Mouse (Mus musculus) hindbrain, postnatal 0 days (tissue): ENCODE results near the gene Mad1l1. TPM values are rescaled to one million over a fixed set of nuclear protein-coding genes. Genes with fewer than 3 reads are reported as not detected.

ENCODE experiments used
- ATAC-seq: fragments of 200-750 bp; cut with Nextera tagmentation; 2 replicates; pipeline ENCODE4 v1.8.0; 2017; ENCODE audit warnings: mild to moderate bottlenecking, moderate TSS enrichment, moderate library complexity
- DNase-seq: peaks from one replicate; pipeline ENCODE4 v3.0.0-alpha.2; 2015; ENCODE audit warnings: low spot score
- H3K27ac ChIP-seq: fragments of 300-500 bp; sonication (generic); 2 replicates; pipeline ENCODE4 v1.5.1; 2014; ENCODE audit warnings: mild to moderate bottlenecking
- H3K27me3 ChIP-seq: fragments of 300-500 bp; sonication (generic); 2 replicates; pipeline ENCODE4 v1.6.1; 2014; ENCODE audit warnings: low read length, mixed read lengths; ENCODE audit not compliant: insufficient read depth
- H3K36me3 ChIP-seq: fragments of 300-500 bp; sonication (generic); 2 replicates; pipeline ENCODE4 v1.6.1; 2014; ENCODE audit warnings: low read length, mixed read lengths; ENCODE audit not compliant: insufficient read depth
- H3K4me1 ChIP-seq: fragments of 300-500 bp; sonication (generic); 2 replicates; pipeline ENCODE4 v1.6.1; 2014; ENCODE audit warnings: antibody characterized with exemption, low read length, mixed read lengths; ENCODE audit not compliant: insufficient read depth
- H3K4me2 ChIP-seq: fragments of 300-500 bp; sonication (generic); 2 replicates; pipeline ENCODE4 v1.6.1; 2014; ENCODE audit warnings: low read depth, mild to moderate bottlenecking, low read length, moderate library complexity, mixed read lengths
- H3K4me3 ChIP-seq: fragments of 300-500 bp; sonication (generic); 2 replicates; pipeline ENCODE4 v1.5.1; 2014; ENCODE audit warnings: low read length
- H3K9ac ChIP-seq: fragments of 300-500 bp; sonication (generic); replicated peaks from 2 replicates; pipeline ENCODE4 v1.6.1; 2014; ENCODE audit warnings: mild to moderate bottlenecking, low read length, moderate library complexity, mixed read lengths
- H3K9me3 ChIP-seq: fragments of 300-500 bp; sonication (generic); 2 replicates; pipeline ENCODE4 v1.6.1; 2016; ENCODE audit warnings: low read length, mixed read lengths
- CTCF ChIP-seq: IDR thresholded peaks from 2 replicates; pipeline ENCODE4 v1.5.1; 2016; ENCODE audit warnings: antibody characterized with exemption, control low read depth, low read depth
- WGBS: fragments of 180-500 bp; shearing (Covaris S2); extraction: QIAGEN DNeasy Blood & Tissue Kit; methylation state at CpG from one replicate; pipeline ENCODE4 v1.1.7; 2014; 5-methylcytosine and 5-hydroxymethylcytosine counted together
- polyA plus RNA-seq: library from polyadenylated mRNA; unstranded; fragments of >200 nt; fragmentation: Nextera tagmentation; extraction: Ambion mirVana; gene quantifications from 2 replicates; pipeline ENCODE4 v1.2.1, GENCODE M21; 2015
- total RNA-seq: library from RNA; depleted of rRNA; stranded (reverse); fragments of >200 nt; gene quantifications from 2 replicates; pipeline ENCODE4 v1.2.3, GENCODE M21; 2014

Mad1l1 gene
- total and polyA plus RNA-seq, 2 experiments from 2014 or later: 29.1 to 30.9 TPM

DNA sequence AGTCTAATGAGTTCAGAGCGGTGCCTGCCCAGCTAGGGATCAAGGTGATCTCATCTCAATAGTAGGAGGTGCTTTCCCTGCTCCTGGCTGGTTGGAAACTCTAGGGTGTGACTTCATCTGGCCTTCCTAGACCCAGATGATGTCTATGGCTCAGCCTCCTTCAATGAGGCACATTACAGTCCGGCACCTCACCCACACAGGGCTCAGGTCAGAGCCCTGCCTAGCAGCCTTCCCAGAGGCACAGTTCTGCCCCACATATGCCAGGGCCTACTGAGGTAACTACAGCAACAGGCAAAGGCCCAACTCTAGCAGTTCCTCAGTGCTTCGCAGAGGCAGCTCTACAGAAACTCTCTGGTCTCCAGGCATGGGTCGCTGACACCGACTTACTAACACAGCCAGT, 63.9 kb downstream of the Mad1l1 start:
- 74% methylated on average over 5 of the region's 5 CpGs for WGBS
- no peak for TF ChIP-seq CTCF
- no peaks in the 10 kb centered on the region for H3K36me3 ChIP-seq
- no peaks in the 10 kb centered on the region for H3K9me3 ChIP-seq
- no peaks in the 10 kb centered on the region for H3K4me1 ChIP-seq
- H3K9ac ChIP-seq: no peak overlapping the region
- H3K4me2 ChIP-seq: no peak overlapping the region
- no peaks in the 10 kb centered on the region for H3K27me3 ChIP-seq
- peak; percentile 72; the same call in 1 of the 2 replicates for ATAC-seq
- H3K27ac ChIP-seq: no peak overlapping the region
- no peak overlapping the region for H3K4me3 ChIP-seq
- peak; percentile 34 for DNase-seq

DNA sequence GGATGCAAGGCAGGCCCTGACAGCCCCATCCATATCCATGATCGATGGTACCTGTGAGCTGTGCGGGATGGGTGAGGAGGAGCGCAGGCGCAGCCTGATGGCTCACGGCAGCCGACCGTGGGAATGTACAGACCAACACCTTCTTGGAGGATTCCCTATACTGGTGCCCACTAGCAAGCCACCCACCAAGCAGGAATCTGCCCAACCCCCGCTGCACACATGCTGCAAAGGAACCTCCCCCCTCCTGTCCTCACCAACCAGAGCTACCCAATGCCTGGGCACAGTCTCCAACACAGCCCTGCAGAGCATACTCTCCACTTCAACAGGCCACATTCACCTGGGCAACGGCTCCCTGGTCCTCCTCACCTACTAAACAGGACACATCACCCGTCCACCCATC, 64.7 kb downstream of the Mad1l1 start:
- Histone ChIP-seq H3K9ac (no peak overlapping the region), H3K27me3 (no peaks in the 10 kb centered on the region), H3K27ac (no peak overlapping the region), H3K36me3 (no peaks in the 10 kb centered on the region), H3K4me2 (no peak overlapping the region), H3K9me3 (no peaks in the 10 kb centered on the region), H3K4me3 (no peak overlapping the region), H3K4me1 (no peaks in the 10 kb centered on the region)
- ATAC-seq (no peak), DNase-seq (no peak)
- WGBS: 98% methylated on average over 10 of the region's 10 CpGs
- no peak for TF ChIP-seq CTCF

GRCm38 (mm10) chr5:140255265-140255664, 66.1 kb downstream of the Mad1l1 start:
- no peak overlapping the region for H3K27ac ChIP-seq
- no peak overlapping the region for H3K4me3 ChIP-seq
- no peak for DNase-seq
- no peaks in the 10 kb centered on the region for H3K9me3 ChIP-seq
- H3K4me1 ChIP-seq: no peaks in the 10 kb centered on the region
- TF ChIP-seq CTCF: no peak
- H3K27me3 ChIP-seq: no peaks in the 10 kb centered on the region
- H3K4me2 ChIP-seq: no peak overlapping the region
- H3K36me3 ChIP-seq: no peaks in the 10 kb centered on the region
- 71% methylated on average over 5 of the region's 5 CpGs for WGBS
- no peak for ATAC-seq
- no peak overlapping the region for H3K9ac ChIP-seq

DNA sequence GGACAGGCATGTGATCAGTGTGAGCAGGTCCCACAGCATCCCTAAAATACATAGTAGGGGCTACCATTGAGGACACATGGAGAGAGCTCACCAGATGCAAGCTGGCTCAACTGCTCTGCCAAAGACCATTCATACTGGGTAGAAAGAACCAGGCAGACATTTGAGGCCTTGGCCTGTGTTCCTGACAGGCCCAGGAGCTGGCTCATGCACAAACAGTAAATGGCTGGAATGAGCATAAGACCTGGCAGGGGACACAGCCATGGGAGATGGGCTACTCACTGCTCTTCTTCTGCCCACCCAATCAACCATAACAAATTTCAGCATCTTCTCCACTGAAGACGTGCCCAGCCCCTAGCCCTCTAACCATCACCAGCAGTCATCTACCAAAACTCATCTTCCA, 66.7 kb downstream of the Mad1l1 start:
- no peaks in the 10 kb centered on the region for H3K4me1 ChIP-seq
- WGBS: 70% methylated on average over 1 of the region's 1 CpGs

DNA sequence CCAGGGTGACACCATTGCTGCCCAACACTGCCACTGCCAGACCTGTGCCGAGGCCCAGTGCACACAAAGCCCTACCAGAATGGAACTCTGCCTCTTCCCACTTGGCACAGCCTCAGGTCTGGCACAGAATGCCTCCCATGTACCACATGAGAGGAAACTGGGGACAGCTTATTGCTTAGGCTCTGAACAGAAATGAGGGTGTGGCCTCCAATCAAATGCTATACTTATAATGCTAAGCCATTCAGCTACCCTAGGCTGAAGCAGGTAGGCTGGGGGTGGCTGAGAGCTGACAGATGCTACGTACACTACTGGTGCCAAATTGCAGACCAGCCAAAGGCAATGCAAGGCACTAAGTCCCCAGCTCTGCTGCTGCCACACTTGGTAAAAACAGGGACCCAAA, 69.4 kb downstream of the Mad1l1 start:
- Histone ChIP-seq H3K27ac (no peak overlapping the region), H3K36me3 (no peaks in the 10 kb centered on the region), H3K4me2 (no peak overlapping the region), H3K4me3 (no peak overlapping the region), H3K9ac (no peak overlapping the region), H3K27me3 (no peaks in the 10 kb centered on the region), H3K9me3 (no peaks in the 10 kb centered on the region), H3K4me1 (no peaks in the 10 kb centered on the region)
- ATAC-seq (no peak), DNase-seq (peak; percentile 41)
- WGBS: 42% methylated on average over 2 of the region's 2 CpGs
- TF ChIP-seq CTCF: no peak

More for the DNA sequence above, 66.7 kb downstream of the Mad1l1 start:
- no peak overlapping the region for H3K4me2 ChIP-seq
- no peak overlapping the region for H3K27ac ChIP-seq
- H3K9ac ChIP-seq: no peak overlapping the region
- TF ChIP-seq CTCF: no peak
- no peak overlapping the region for H3K4me3 ChIP-seq
- no peaks in the 10 kb centered on the region for H3K9me3 ChIP-seq
- DNase-seq: peak; percentile 36
- no peak for ATAC-seq
- no peaks in the 10 kb centered on the region for H3K27me3 ChIP-seq
- H3K36me3 ChIP-seq: no peaks in the 10 kb centered on the region

GRCm38 (mm10) chr5:140250370-140250769, 71.0 kb downstream of the Mad1l1 start:
- peak; percentile 73 for DNase-seq
- Histone ChIP-seq H3K4me1 (no peaks in the 10 kb centered on the region), H3K27ac (no peak overlapping the region), H3K9me3 (no peaks in the 10 kb centered on the region), H3K4me2 (no peak overlapping the region), H3K9ac (no peak overlapping the region), H3K4me3 (no peak overlapping the region), H3K36me3 (no peaks in the 10 kb centered on the region), H3K27me3 (no peaks in the 10 kb centered on the region)
- TF ChIP-seq CTCF: peak; percentile 76
- peak; percentile 83 for ATAC-seq
- 76% methylated on average over 3 of the region's 3 CpGs for WGBS

DNA sequence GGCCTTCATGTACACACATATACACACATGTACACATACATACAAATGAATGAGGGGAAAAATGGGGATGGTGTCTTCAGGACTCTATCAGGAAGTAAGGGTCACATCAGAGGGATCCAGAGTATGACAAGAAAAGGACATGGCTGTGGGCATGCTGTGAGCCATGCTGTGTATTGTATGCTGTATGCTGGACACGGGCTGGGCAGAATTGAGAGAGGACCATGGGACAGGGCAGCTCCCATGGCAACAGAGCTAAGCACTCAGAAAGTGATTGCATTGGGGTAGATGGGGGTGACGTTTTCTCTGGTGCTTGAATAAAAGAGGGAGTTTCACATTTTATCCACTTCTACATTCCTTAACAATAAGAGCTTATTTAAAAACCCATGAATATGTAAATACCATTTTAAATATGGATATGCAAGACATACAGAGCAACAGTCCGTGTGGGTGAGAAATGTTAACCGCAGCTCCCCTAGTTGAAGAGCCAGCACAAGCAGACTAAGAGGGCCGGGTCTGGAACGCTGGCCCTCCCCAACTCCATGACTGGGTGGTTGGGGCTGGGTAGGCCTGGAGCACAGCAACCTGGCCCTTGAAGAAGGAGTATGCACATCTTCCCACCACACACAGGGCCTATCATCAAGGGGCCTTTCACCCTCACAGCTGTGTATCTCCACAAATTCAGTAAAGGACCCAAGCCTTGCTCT, 71.8 kb downstream of the Mad1l1 start:
- H3K27ac ChIP-seq: no peak overlapping the region
- no peak overlapping the region for H3K4me2 ChIP-seq
- no peaks in the 10 kb centered on the region for H3K27me3 ChIP-seq
- no peak for DNase-seq
- H3K9ac ChIP-seq: no peak overlapping the region
- H3K36me3 ChIP-seq: no peaks in the 10 kb centered on the region
- TF ChIP-seq CTCF: no peak
- 40% methylated on average over 6 of the region's 6 CpGs for WGBS
- ATAC-seq: no peak
- H3K4me1 ChIP-seq: no peaks in the 10 kb centered on the region
- H3K9me3 ChIP-seq: no peaks in the 10 kb centered on the region
- no peak overlapping the region for H3K4me3 ChIP-seq
